Mouse (Mus musculus) embryonic facial prominence, embryonic 15.5 days (tissue): Measurements from ENCODE around the gene Fmod. TPM values are rescaled to one million over a fixed set of nuclear protein-coding genes. Genes with fewer than 3 reads are reported as not detected.

ENCODE experiments used
- ATAC-seq: fragments of 200-750 bp; cut with Nextera tagmentation; 2 replicates; pipeline ENCODE4 v1.8.0; 2017; ENCODE audit warnings: low read depth, moderate TSS enrichment; ENCODE audit not compliant: insufficient number of reproducible peaks, low FRiP score, low TSS enrichment
- H3K27ac ChIP-seq: fragments of 300-500 bp; sonication (generic); replicated peaks from 2 replicates; pipeline ENCODE4 v1.5.1; 2015; ENCODE audit warnings: mild to moderate bottlenecking, inconsistent platforms
- H3K27me3 ChIP-seq: fragments of 300-500 bp; sonication (generic); 2 replicates; pipeline ENCODE4 v1.6.1; 2015; ENCODE audit warnings: inconsistent platforms
- H3K36me3 ChIP-seq: fragments of 300-500 bp; sonication (generic); 2 replicates; pipeline ENCODE4 v1.6.1; 2015; ENCODE audit warnings: mild to moderate bottlenecking, inconsistent platforms
- H3K4me1 ChIP-seq: fragments of 300-500 bp; sonication (generic); 2 replicates; pipeline ENCODE4 v1.6.1; 2015; ENCODE audit warnings: inconsistent platforms
- H3K4me2 ChIP-seq: fragments of 300-500 bp; sonication (generic); replicated peaks from 2 replicates; pipeline ENCODE4 v1.6.1; 2015; ENCODE audit warnings: mild to moderate bottlenecking, inconsistent platforms
- H3K4me3 ChIP-seq: fragments of 300-500 bp; sonication (generic); replicated peaks from 2 replicates; pipeline ENCODE4 v1.5.1; 2015; ENCODE audit warnings: mild to moderate bottlenecking, inconsistent platforms
- H3K9ac ChIP-seq: fragments of 300-500 bp; sonication (generic); 2 replicates; pipeline ENCODE4 v1.6.1; 2015; ENCODE audit warnings: inconsistent platforms
- H3K9me3 ChIP-seq: fragments of 300-500 bp; sonication (generic); replicated peaks from 2 replicates; pipeline ENCODE4 v1.6.1; 2016; ENCODE audit warnings: inconsistent platforms
- WGBS: fragments of 180-500 bp; shearing (Covaris S2); methylation state at CpG from one replicate; pipeline ENCODE4 v1.1.7; 2015; 5-methylcytosine and 5-hydroxymethylcytosine counted together
- polyA plus RNA-seq: library from polyadenylated mRNA; unstranded; fragments of >200 nt; fragmentation: Nextera tagmentation; extraction: Ambion mirVana; gene quantifications from 2 replicates; pipeline ENCODE4 v1.2.1, GENCODE M21; 2015

Fmod gene
- 22.2 and 30.8 TPM in 2 replicates for polyA plus RNA-seq

GRCm38 (mm10) chr1:134037172-134037571 lies at the start of gene Fmod:
Gene Fmod, plus strand, starts transcription at chr1:134037254.
- Histone ChIP-seq H3K9ac (no peak within 1 kb of the TSS), H3K4me2 (peak within 1 kb of the TSS; percentile 34), H3K36me3 (no peaks in the 10 kb centered on the region), H3K4me1 (peaks cover 16% of the 10 kb centered on the region), H3K4me3 (no peak within 1 kb of the TSS), H3K27me3 (no peaks in the 10 kb centered on the region), H3K27ac (peak within 1 kb of the TSS; percentile 65), H3K9me3 (no peaks in the 10 kb centered on the region)
- no peak; the same call in 1 of the 2 replicates for ATAC-seq
- 21% methylated on average over 9 of the region's 9 CpGs for WGBS

GRCm38 (mm10) chr1:133988845-133989244 lies 48.2 kb upstream of the Fmod start:
- Histone ChIP-seq H3K4me1 (no peaks in the 10 kb centered on the region), H3K4me2 (no peak overlapping the region), H3K4me3 (no peak overlapping the region), H3K36me3 (no peaks in the 10 kb centered on the region), H3K9me3 (no peaks in the 10 kb centered on the region), H3K27me3 (no peaks in the 10 kb centered on the region), H3K9ac (no peak overlapping the region), H3K27ac (no peak overlapping the region)
- WGBS: 13% methylated on average over 3 of the region's 3 CpGs
- no peak for ATAC-seq

- H3K9ac ChIP-seq: no peak overlapping the region
- H3K27me3 ChIP-seq: no peaks in the 10 kb centered on the region
- H3K4me3 ChIP-seq: no peak overlapping the region
- no peaks in the 10 kb centered on the region for H3K4me1 ChIP-seq
- 61% methylated on average over 8 of the region's 8 CpGs for WGBS
- no peaks in the 10 kb centered on the region for H3K36me3 ChIP-seq
- no peaks in the 10 kb centered on the region for H3K9me3 ChIP-seq
- H3K4me2 ChIP-seq: no peak overlapping the region
- no peak for ATAC-seq
- H3K27ac ChIP-seq: no peak overlapping the region
Measured at GRCm38 (mm10) chr1:133991277-133991676, 45.8 kb upstream of the Fmod start.

GRCm38 (mm10) chr1:134005490-134005889 lies 31.6 kb upstream of the Fmod start:
- Histone ChIP-seq H3K9ac (no peak overlapping the region), H3K4me3 (no peak overlapping the region), H3K36me3 (no peaks in the 10 kb centered on the region), H3K27ac (no peak overlapping the region), H3K4me2 (no peak overlapping the region), H3K4me1 (no peaks in the 10 kb centered on the region), H3K9me3 (no peaks in the 10 kb centered on the region), H3K27me3 (no peaks in the 10 kb centered on the region)
- no peak for ATAC-seq
- 70% methylated on average over 7 of the region's 7 CpGs for WGBS

GRCm38 (mm10) chr1:134006105-134006764 lies 30.8 kb upstream of the Fmod start:
- Histone ChIP-seq H3K4me3 (no peak overlapping the region), H3K27me3 (no peaks in the 10 kb centered on the region), H3K9ac (no peak overlapping the region), H3K4me1 (no peaks in the 10 kb centered on the region), H3K4me2 (no peak overlapping the region), H3K9me3 (no peaks in the 10 kb centered on the region), H3K36me3 (no peaks in the 10 kb centered on the region), H3K27ac (0 out of 2 replicates have a peak overlapping the region, but pooled peaks have one; percentile 17)
- ATAC-seq: 0 out of 2 replicates have a peak, but pooled peaks have one; percentile 43
- WGBS: 71% methylated on average over 11 of the region's 11 CpGs

GRCm38 (mm10) chr1:134024293-134024971 lies 12.6 kb upstream of the Fmod start:
- no peak overlapping the region for H3K27ac ChIP-seq
- H3K36me3 ChIP-seq: no peaks in the 10 kb centered on the region
- H3K9ac ChIP-seq: no peak overlapping the region
- no peaks in the 10 kb centered on the region for H3K27me3 ChIP-seq
- no peak for ATAC-seq
- no peak overlapping the region for H3K4me2 ChIP-seq
- WGBS: 62% methylated on average over 9 of the region's 9 CpGs
- H3K9me3 ChIP-seq: no peaks in the 10 kb centered on the region
- no peak overlapping the region for H3K4me3 ChIP-seq
- peaks cover 5% of the 10 kb centered on the region; the same call in 1 of the 2 replicates for H3K4me1 ChIP-seq

- H3K27ac ChIP-seq: no peak overlapping the region
- ATAC-seq: no peak
- 76% methylated on average over 5 of the region's 5 CpGs for WGBS
- H3K27me3 ChIP-seq: no peaks in the 10 kb centered on the region
- H3K4me2 ChIP-seq: no peak overlapping the region
- no peaks in the 10 kb centered on the region for H3K9me3 ChIP-seq
- H3K9ac ChIP-seq: no peak overlapping the region
- H3K36me3 ChIP-seq: no peaks in the 10 kb centered on the region
- peaks cover 2% of the 10 kb centered on the region; the same call in 1 of the 2 replicates for H3K4me1 ChIP-seq
- no peak overlapping the region for H3K4me3 ChIP-seq
Measured at GRCm38 (mm10) chr1:134025975-134026374, 11.1 kb upstream of the Fmod start.

- H3K4me1 ChIP-seq: no peaks in the 10 kb centered on the region; the same call in 1 of the 2 replicates
- no peaks in the 10 kb centered on the region for H3K9me3 ChIP-seq
- H3K9ac ChIP-seq: no peak overlapping the region
- no peak overlapping the region for H3K4me3 ChIP-seq
- H3K27me3 ChIP-seq: no peaks in the 10 kb centered on the region
- ATAC-seq: no peak
- no peak overlapping the region for H3K4me2 ChIP-seq
- H3K27ac ChIP-seq: no peak overlapping the region
- 79% methylated on average over 9 of the region's 9 CpGs for WGBS
- H3K36me3 ChIP-seq: no peaks in the 10 kb centered on the region
Measured at GRCm38 (mm10) chr1:134026741-134027140, 10.3 kb upstream of the Fmod start.

- Histone ChIP-seq H3K4me3 (no peak overlapping the region), H3K9ac (no peak overlapping the region), H3K36me3 (no peaks in the 10 kb centered on the region), H3K27ac (no peak overlapping the region), H3K9me3 (no peaks in the 10 kb centered on the region), H3K4me2 (no peak overlapping the region), H3K27me3 (no peaks in the 10 kb centered on the region), H3K4me1 (no peaks in the 10 kb centered on the region; the same call in 1 of the 2 replicates)
- no peak for ATAC-seq
- 65% methylated on average over 14 of the region's 14 CpGs for WGBS
Measured at GRCm38 (mm10) chr1:134028161-134028846, 8.8 kb upstream of the Fmod start.

- H3K9ac ChIP-seq: no peak overlapping the region
- WGBS: 68% methylated on average over 2 of the region's 2 CpGs
- peaks cover 13% of the 10 kb centered on the region for H3K4me1 ChIP-seq
- no peak overlapping the region for H3K4me2 ChIP-seq
- H3K27me3 ChIP-seq: no peaks in the 10 kb centered on the region
- H3K9me3 ChIP-seq: no peaks in the 10 kb centered on the region
- no peaks in the 10 kb centered on the region for H3K36me3 ChIP-seq
- H3K4me3 ChIP-seq: no peak overlapping the region
- H3K27ac ChIP-seq: peak overlapping the region; percentile 34; the same call in 1 of the 2 replicates
- ATAC-seq: no peak
Measured at GRCm38 (mm10) chr1:134036492-134036891, 562 bp upstream of the Fmod start.

GRCm38 (mm10) chr1:134038336-134038735 lies 1.3 kb downstream of the Fmod start:
- no peak for ATAC-seq
- Histone ChIP-seq H3K9me3 (no peaks in the 10 kb centered on the region), H3K27me3 (no peaks in the 10 kb centered on the region), H3K36me3 (no peaks in the 10 kb centered on the region), H3K4me3 (no peak overlapping the region), H3K27ac (no peak overlapping the region), H3K4me2 (no peak overlapping the region), H3K9ac (no peak overlapping the region), H3K4me1 (peaks cover 23% of the 10 kb centered on the region)
- 75% methylated on average over 4 of the region's 4 CpGs for WGBS
